ENCODE assay signal across 17 mouse cellular contexts in the genomic region with DNA sequence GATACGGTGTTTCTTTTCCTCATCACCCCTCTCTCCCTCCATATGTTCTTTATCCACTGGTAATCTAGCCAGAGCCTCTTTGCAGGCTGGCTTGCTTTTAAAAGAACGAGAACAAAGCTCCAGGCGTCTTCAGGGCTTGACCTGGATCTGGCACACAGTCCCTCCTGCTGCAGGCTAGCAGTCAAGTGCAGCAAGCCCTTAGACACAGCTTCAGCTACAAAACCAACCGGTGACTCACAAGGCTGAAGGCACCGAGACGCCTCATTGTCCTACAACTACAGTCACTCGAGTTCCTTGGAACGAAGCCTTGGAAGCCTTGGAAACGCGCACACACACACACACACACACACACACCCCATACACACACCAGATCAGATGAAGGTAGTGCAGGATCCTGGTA. TPM values are rescaled to one million over a fixed set of nuclear protein-coding genes. Genes with fewer than 3 reads are reported as not detected.
A peak's percentile ranks its signal among the peaks of the same experiment; 100 is the strongest.
DNase-seq lines count a peak whose midpoint lies in the region; ATAC-seq lines count a peak whose summit lies in the region.
"Had no signal": no experiment of that assay in that cellular context is flagged by ENCODE, and none has a peak within 500 bp of the region (broad histone marks: within the 10 kb centered on the region; RNA-seq: fewer than 3 reads in every experiment).

No protein-coding gene starts in this region.

- peaks cover 2% of the 10 kb centered on the region; the same call in 1 of the 2 replicates for H3K4me1 ChIP-seq in hindbrain, embryonic 15.5 days (replicated peaks)
- H3K4me1 ChIP-seq in hindbrain, embryonic 10.5 days (replicated peaks), result peaks cover 2% of the 10 kb centered on the region

- no peak for DNase-seq in hindbrain, embryonic 10.5 days (ENCODE audit: low spot score)
- peak; percentile 55 for DNase-seq in Muller cell, postnatal 12 days (ENCODE audit: inconsistent ontology term)
- DNase-seq in adrenal gland, postnatal 36 days, result peak; percentile 46 to 64
- peak; percentile 32 to 52 for DNase-seq in cerebellum, postnatal 36 days
- no peak for DNase-seq in kidney, adult 18-20 months
- no peak for DNase-seq in urinary bladder, postnatal 36 days (ENCODE audit: low spot score in 2 of 2)
- DNase-seq: gastrocnemius, postnatal 14 days; kidney, adult 9 months; lung, postnatal 14 days; thymus, postnatal 4 days had no signal

- no peak overlapping the region for H3K9ac ChIP-seq in hindbrain, embryonic 15.5 days
- H3K9ac ChIP-seq: heart, embryonic 12.5 days; hindbrain, embryonic 14.5 days; liver, embryonic 14.5 days had no signal

- no peaks in the 10 kb centered on the region for H3K27me3 ChIP-seq in hindbrain, embryonic 15.5 days
- H3K27me3 ChIP-seq in hindbrain, embryonic 10.5 days (ENCODE audit: insufficient read depth, poor library complexity, severe bottlenecking), result no peaks in the 10 kb centered on the region
- H3K27me3 ChIP-seq: heart, embryonic 12.5 days had no signal

- H3K27ac ChIP-seq in hindbrain, embryonic 15.5 days (replicated peaks), result 0 out of 2 replicates have a peak overlapping the region, but pooled peaks have one; percentile 34
- H3K27ac ChIP-seq in hindbrain, embryonic 10.5 days, result no peak overlapping the region
- H3K27ac ChIP-seq: hindbrain, embryonic 14.5 days; layer of hippocampus, adult 2 months; liver, embryonic 14.5 days had no signal

- no peaks in the 10 kb centered on the region for H3K9me3 ChIP-seq in hindbrain, embryonic 15.5 days
- peaks cover 4% of the 10 kb centered on the region; the same call in 1 of the 2 replicates for H3K9me3 ChIP-seq in hindbrain, embryonic 10.5 days

- H3K4me3 ChIP-seq in hindbrain, embryonic 15.5 days, result no peak overlapping the region
- H3K4me3 ChIP-seq in hindbrain, embryonic 10.5 days, result no peak overlapping the region
- H3K4me3 ChIP-seq: heart, embryonic 12.5 days; layer of hippocampus, adult 2 months had no signal

- ATAC-seq in hindbrain, embryonic 15.5 days (ENCODE audit: low FRiP score, low read depth), result no peak
- ATAC-seq in erythroid progenitor cell, adult 5-6 weeks (replicated peaks; ENCODE audit: low FRiP score, poor library complexity, severe bottlenecking), result no peak

- no peaks in the 10 kb centered on the region for H3K36me3 ChIP-seq in hindbrain, embryonic 15.5 days
- peaks cover 8% of the 10 kb centered on the region; the same call in 1 of the 2 replicates for H3K36me3 ChIP-seq in hindbrain, embryonic 10.5 days

- 48% methylated on average over 10 of the region's 10 CpGs for WGBS in hindbrain, embryonic 15.5 days
- WGBS in hindbrain, embryonic 10.5 days, result 76% methylated on average over 10 of the region's 10 CpGs

- H3K4me2 ChIP-seq in hindbrain, embryonic 15.5 days, result no peak overlapping the region
- H3K4me2 ChIP-seq: heart, embryonic 12.5 days; hindbrain, embryonic 14.5 days had no signal

RNA-seq across cellular contexts. Expression of gene Tuba1b, which starts 6.5 kb away (rescaled TPM):
- polyA plus RNA-seq in hindbrain, embryonic 15.5 days (2015; fragmentation: Nextera tagmentation; extraction: Ambion mirVana), result 1,411 and 1,419 TPM in 2 replicates
- polyA plus RNA-seq in hindbrain, embryonic 10.5 days (2016; fragmentation: Nextera tagmentation; extraction: Ambion mirVana), result 2,254 and 2,463 TPM in 2 replicates
- 100 to 1,000 TPM; 252 to 276 TPM for total RNA-seq in adrenal gland, postnatal 36 days (2021)
- 2,503 and 2,754 TPM in 2 replicates for total RNA-seq in erythroid progenitor cell, adult 5-6 weeks (2015; ENCODE audit: low replicate concordance)
- 632 and 670 TPM in 2 replicates for total RNA-seq in erythroid progenitor cell, adult 5-6 weeks (2017; ENCODE audit: low replicate concordance)

RNA-seq across cellular contexts. Expression of gene Gm49450, which starts 12.5 kb away (rescaled TPM):
- polyA plus RNA-seq in hindbrain, embryonic 15.5 days (2015; fragmentation: Nextera tagmentation; extraction: Ambion mirVana), result not detected in 2 replicates
- not detected in 2 replicates for polyA plus RNA-seq in hindbrain, embryonic 10.5 days (2016; fragmentation: Nextera tagmentation; extraction: Ambion mirVana)
- total RNA-seq in adrenal gland, postnatal 36 days (2021), result not detected
- total RNA-seq in erythroid progenitor cell, adult 5-6 weeks (2015; ENCODE audit: low replicate concordance), result not detected in 2 replicates
- total RNA-seq in erythroid progenitor cell, adult 5-6 weeks (2017; ENCODE audit: low replicate concordance), result not detected in 2 replicates
- total RNA-seq: gastrocnemius, postnatal 14 days; layer of hippocampus, adult 2 months; left cerebral cortex, postnatal 36 days had no signal
- polyA plus RNA-seq: heart, embryonic 12.5 days; hindbrain, embryonic 14.5 days had no signal

RNA-seq across cellular contexts. Expression of gene Tuba1a, which starts 12.7 kb away (rescaled TPM):
- 14,750 and 15,534 TPM in 2 replicates for polyA plus RNA-seq in hindbrain, embryonic 15.5 days (2015; fragmentation: Nextera tagmentation; extraction: Ambion mirVana)
- 4,838 and 8,764 TPM in 2 replicates for polyA plus RNA-seq in hindbrain, embryonic 10.5 days (2016; fragmentation: Nextera tagmentation; extraction: Ambion mirVana)
- total RNA-seq in adrenal gland, postnatal 36 days (2021), result 100 to 1,000 TPM in 1 of 2 experiments, 10 to 100 TPM in 1; 87.9 to 123 TPM
- total RNA-seq in erythroid progenitor cell, adult 5-6 weeks (2015; ENCODE audit: low replicate concordance), result 6.5 and 38.1 TPM in 2 replicates
- total RNA-seq in erythroid progenitor cell, adult 5-6 weeks (2017; ENCODE audit: low replicate concordance), result 5.9 and 9.6 TPM in 2 replicates

RNA-seq across cellular contexts. Expression of gene Lmbr1l, which starts 22.8 kb away (rescaled TPM):
- polyA plus RNA-seq in hindbrain, embryonic 15.5 days (2015; fragmentation: Nextera tagmentation; extraction: Ambion mirVana), result 26.8 and 29.3 TPM in 2 replicates
- 22.3 and 25.5 TPM in 2 replicates for polyA plus RNA-seq in hindbrain, embryonic 10.5 days (2016; fragmentation: Nextera tagmentation; extraction: Ambion mirVana)
- total RNA-seq in adrenal gland, postnatal 36 days (2021), result 10 to 100 TPM; 14.0 to 15.5 TPM
- total RNA-seq in erythroid progenitor cell, adult 5-6 weeks (2015; ENCODE audit: low replicate concordance), result 7.9 and 15.1 TPM in 2 replicates
- 9.0 and 12.1 TPM in 2 replicates for total RNA-seq in erythroid progenitor cell, adult 5-6 weeks (2017; ENCODE audit: low replicate concordance)

RNA-seq across cellular contexts. Expression of gene Dhh, which starts 42.5 kb away (rescaled TPM):
- polyA plus RNA-seq in hindbrain, embryonic 15.5 days (2015; fragmentation: Nextera tagmentation; extraction: Ambion mirVana), result 1.9 and 2.5 TPM in 2 replicates
- 0.42 and 0.46 TPM in 2 replicates for polyA plus RNA-seq in hindbrain, embryonic 10.5 days (2016; fragmentation: Nextera tagmentation; extraction: Ambion mirVana)
- total RNA-seq in adrenal gland, postnatal 36 days (2021), result 1 to 10 TPM; 2.2 to 3.0 TPM
- not detected in 2 replicates for total RNA-seq in erythroid progenitor cell, adult 5-6 weeks (2015; ENCODE audit: low replicate concordance)
- not detected in 2 replicates for total RNA-seq in erythroid progenitor cell, adult 5-6 weeks (2017; ENCODE audit: low replicate concordance)

Comparison
In these comparisons a context has a peak if more than half of its experiments do, and no peak if none do; other contexts are left out.
1. DNase-seq: peak in Muller cell, postnatal 12 days (single experiment), adrenal gland, postnatal 36 days (2 of 2) and cerebellum, postnatal 36 days (2 of 2); none in hindbrain, embryonic 10.5 days (single experiment), kidney, adult 18-20 months (single experiment) and urinary bladder, postnatal 36 days (0 of 2).